Mouse (Mus musculus) megakaryocyte, embryonic 14.5 days (primary cell): ENCODE data around the gene Apba3. TPM values are rescaled to one million over a fixed set of nuclear protein-coding genes. Genes with fewer than 3 reads are reported as not detected.

Experiments
- H3K27me3 ChIP-seq: replicated peaks from 2 replicates; pipeline ENCODE3; 2012; ENCODE audit warnings: inconsistent platforms
- H3K36me3 ChIP-seq: replicated peaks from 2 replicates; pipeline ENCODE3; 2012; ENCODE audit warnings: low read length, inconsistent platforms, mixed read lengths
- H3K4me1 ChIP-seq: 2 replicates; pipeline ENCODE4 v1.6.1; 2012; ENCODE audit warnings: inconsistent platforms
- H3K4me3 ChIP-seq: replicated peaks from 2 replicates; pipeline ENCODE3; 2012; ENCODE audit warnings: moderate library complexity, mild to moderate bottlenecking, inconsistent platforms
- H3K9me3 ChIP-seq: 2 replicates; pipeline ENCODE4 v1.6.1; 2012; ENCODE audit warnings: inconsistent platforms
- FLI1 ChIP-seq: IDR thresholded peaks from 2 replicates; pipeline ENCODE4 v1.6.1; 2012; ENCODE audit warnings: low read length, inconsistent platforms, mixed read lengths
- GATA1 ChIP-seq: IDR thresholded peaks from 3 replicates; pipeline ENCODE4 v1.6.1; 2012; ENCODE audit warnings: mixed read lengths, low read length, inconsistent platforms, borderline replicate concordance
- polyA plus RNA-seq: library from polyadenylated mRNA; stranded (reverse); fragments of >175 nt; gene quantifications from 2 replicates; pipeline ENCODE4 v1.2.3, GENCODE M21; 2012; ENCODE audit warnings: low replicate concordance; ENCODE audit not compliant: insufficient read depth

The Apba3 gene
- polyA plus RNA-seq, 1 experiment, result 93.1 TPM

- H3K36me3 ChIP-seq, result peaks cover 16% of the 10 kb centered on the region
- peaks cover 84% of the 10 kb centered on the region for H3K27me3 ChIP-seq
- H3K9me3 ChIP-seq, result no peaks in the 10 kb centered on the region
- H3K4me1 ChIP-seq, result peaks cover 83% of the 10 kb centered on the region
- no peak for TF ChIP-seq GATA1
- no peak for TF ChIP-seq FLI1
- H3K4me3 ChIP-seq, result no peak overlapping the region
These were observed 17.3 kb upstream of the Apba3 start for GRCm38 (mm10) chr10:81249442-81249841.

- Histone ChIP-seq H3K27me3 (peaks cover 73% of the 10 kb centered on the region), H3K36me3 (peaks cover 13% of the 10 kb centered on the region), H3K4me1 (peaks cover 88% of the 10 kb centered on the region), H3K4me3 (peak within 1 kb of the TSS; percentile 50), H3K9me3 (no peaks in the 10 kb centered on the region)
- TF ChIP-seq FLI1, result no peak
- no peak for TF ChIP-seq GATA1
These were observed 14.0 kb upstream of the Apba3 start, which contains the start of gene Matk for GRCm38 (mm10) chr10:81252424-81253419. Gene Matk (plus strand): TSS chr10:81252935.

GRCm38 (mm10) chr10:81254886-81255285 lies 11.9 kb upstream of the Apba3 start:
- Histone ChIP-seq H3K27me3 (peaks cover 71% of the 10 kb centered on the region), H3K9me3 (peaks cover 6% of the 10 kb centered on the region), H3K4me3 (peak overlapping the region; percentile 19), H3K36me3 (peaks cover 18% of the 10 kb centered on the region), H3K4me1 (peaks cover 88% of the 10 kb centered on the region)
- no peak for TF ChIP-seq FLI1
- TF ChIP-seq GATA1, result no peak

GRCm38 (mm10) chr10:81257158-81258039 lies 9.4 kb upstream of the Apba3 start:
- Histone ChIP-seq H3K4me1 (peaks cover 78% of the 10 kb centered on the region), H3K27me3 (peaks cover 49% of the 10 kb centered on the region), H3K9me3 (peaks cover 21% of the 10 kb centered on the region), H3K36me3 (peaks cover 34% of the 10 kb centered on the region), H3K4me3 (peak overlapping the region; percentile 95)
- TF ChIP-seq GATA1, result no peak
- no peak for TF ChIP-seq FLI1

GRCm38 (mm10) chr10:81259225-81259884 lies 7.4 kb upstream of the Apba3 start:
- no peak for TF ChIP-seq FLI1
- no peak for TF ChIP-seq GATA1
- Histone ChIP-seq H3K9me3 (peaks cover 21% of the 10 kb centered on the region), H3K27me3 (peaks cover 34% of the 10 kb centered on the region), H3K4me1 (peaks cover 78% of the 10 kb centered on the region), H3K36me3 (peaks cover 54% of the 10 kb centered on the region), H3K4me3 (peak overlapping the region; percentile 12)

GRCm38 (mm10) chr10:81261025-81261424 lies 5.7 kb upstream of the Apba3 start:
- Histone ChIP-seq H3K9me3 (peaks cover 21% of the 10 kb centered on the region), H3K4me1 (peaks cover 80% of the 10 kb centered on the region), H3K27me3 (peaks cover 34% of the 10 kb centered on the region), H3K36me3 (peaks cover 69% of the 10 kb centered on the region), H3K4me3 (no peak overlapping the region)
- TF ChIP-seq GATA1, result no peak
- no peak for TF ChIP-seq FLI1

GRCm38 (mm10) chr10:81265540-81265939 lies 1.2 kb upstream of the Apba3 start:
- no peaks in the 10 kb centered on the region for H3K27me3 ChIP-seq
- H3K4me1 ChIP-seq, result peaks cover 68% of the 10 kb centered on the region
- peaks cover 65% of the 10 kb centered on the region for H3K36me3 ChIP-seq
- peaks cover 8% of the 10 kb centered on the region for H3K9me3 ChIP-seq
- peak overlapping the region; percentile 93 for H3K4me3 ChIP-seq
- TF ChIP-seq GATA1 (no peak), FLI1 (no peak)

GRCm38 (mm10) chr10:81268056-81268455 lies 1.3 kb downstream of the Apba3 start:
- Histone ChIP-seq H3K27me3 (no peaks in the 10 kb centered on the region), H3K4me1 (peaks cover 56% of the 10 kb centered on the region), H3K4me3 (peak overlapping the region; percentile 95), H3K36me3 (peaks cover 65% of the 10 kb centered on the region), H3K9me3 (no peaks in the 10 kb centered on the region)
- no peak for TF ChIP-seq GATA1
- TF ChIP-seq FLI1, result no peak

- Histone ChIP-seq H3K4me3 (peak overlapping the region; percentile 95), H3K36me3 (peaks cover 65% of the 10 kb centered on the region), H3K9me3 (no peaks in the 10 kb centered on the region), H3K27me3 (no peaks in the 10 kb centered on the region), H3K4me1 (peaks cover 48% of the 10 kb centered on the region)
- TF ChIP-seq FLI1 (no peak), GATA1 (no peak)
These were observed 2.1 kb downstream of the Apba3 start for GRCm38 (mm10) chr10:81268643-81269412.
